Mouse (Mus musculus) kidney, postnatal 36 days (tissue): Measurements from ENCODE around the gene Upp2.
A peak's percentile ranks its signal among the peaks of the same experiment; 100 is the strongest.

Experiments
- DNase-seq, 2 experiments: peaks; one replicate each; pipeline ENCODE4 v3.0.0; 2021 to 2022; ENCODE audit warnings: mixed read lengths in 2 of 2

Upp2 gene

GRCm38 (mm10) chr2:58567066-58567810, at the start of gene Upp2, which contains the start of gene Acvr1:
Upp2 (plus strand) TSS chr2:58567298.
Acvr1 (minus strand) TSS chr2:58567157.
- DNase-seq: peak; percentile 93 to 96

- DNase-seq: peak in 1 of 2 experiments; percentile 30
These were observed 48.6 kb upstream of the Upp2 start for GRCm38 (mm10) chr2:58518517-58518916.

- DNase-seq: no peak
These were observed 46.4 kb upstream of the Upp2 start for GRCm38 (mm10) chr2:58520727-58521126.

- no peak for DNase-seq
These were observed 45.5 kb upstream of the Upp2 start for GRCm38 (mm10) chr2:58521621-58522020.

GRCm38 (mm10) chr2:58523097-58523496, 44.0 kb upstream of the Upp2 start:
- no peak for DNase-seq

GRCm38 (mm10) chr2:58523894-58524293, 43.2 kb upstream of the Upp2 start:
- DNase-seq: peak; percentile 34 to 51

- DNase-seq: peak in 1 of 2 experiments; percentile 58
These were observed 42.7 kb upstream of the Upp2 start for GRCm38 (mm10) chr2:58524356-58524755.

GRCm38 (mm10) chr2:58527786-58528185, 39.3 kb upstream of the Upp2 start:
- no peak for DNase-seq

GRCm38 (mm10) chr2:58529384-58529783, 37.7 kb upstream of the Upp2 start:
- DNase-seq: no peak

- peak; percentile 53 to 67 for DNase-seq
These were observed 37.1 kb upstream of the Upp2 start for GRCm38 (mm10) chr2:58529860-58530440.

- no peak for DNase-seq
These were observed 36.6 kb upstream of the Upp2 start for GRCm38 (mm10) chr2:58530521-58530920.

- DNase-seq: peak; percentile 80 to 83
These were observed 34.7 kb upstream of the Upp2 start for GRCm38 (mm10) chr2:58532260-58532850.

- DNase-seq: no peak
These were observed 33.5 kb upstream of the Upp2 start for GRCm38 (mm10) chr2:58533521-58534001.

GRCm38 (mm10) chr2:58534379-58534778, 32.7 kb upstream of the Upp2 start:
- peak in 1 of 2 experiments; percentile 24 for DNase-seq

GRCm38 (mm10) chr2:58535233-58535632, 31.9 kb upstream of the Upp2 start:
- DNase-seq: peak; percentile 80 to 91

- no peak for DNase-seq
These were observed 30.3 kb upstream of the Upp2 start for GRCm38 (mm10) chr2:58536796-58537195.

- DNase-seq: no peak
These were observed 28.9 kb upstream of the Upp2 start for GRCm38 (mm10) chr2:58538196-58538595.

- DNase-seq: no peak
These were observed 23.8 kb upstream of the Upp2 start for GRCm38 (mm10) chr2:58543252-58543651.

- no peak for DNase-seq
These were observed 22.7 kb upstream of the Upp2 start for GRCm38 (mm10) chr2:58544368-58544767.

- no peak for DNase-seq
These were observed 20.8 kb upstream of the Upp2 start for GRCm38 (mm10) chr2:58546264-58546663.

GRCm38 (mm10) chr2:58548943-58549342, 18.2 kb upstream of the Upp2 start:
- no peak for DNase-seq

- no peak for DNase-seq
These were observed 17.1 kb upstream of the Upp2 start for GRCm38 (mm10) chr2:58549960-58550359.

GRCm38 (mm10) chr2:58550488-58550887, 16.6 kb upstream of the Upp2 start:
- no peak for DNase-seq

- DNase-seq: no peak
These were observed 15.2 kb upstream of the Upp2 start for GRCm38 (mm10) chr2:58551866-58552265.
